Mouse (Mus musculus) embryonic facial prominence, embryonic 14.5 days (tissue): ENCODE data around the gene Camk1d. TPM values are rescaled to one million over a fixed set of nuclear protein-coding genes. Genes with fewer than 3 reads are reported as not detected.
"Not testable (repeated sequence)": the region's sequence is repeated elsewhere in the genome, so short reads cannot be mapped to it uniquely, and the experiment has no call there.

Experiments used
- ATAC-seq: fragments of 200-750 bp; cut with Nextera tagmentation; 2 replicates; pipeline ENCODE4 v1.8.0; 2017; ENCODE audit warnings: low read depth, moderate number of reproducible peaks, moderate TSS enrichment
- DNase-seq: peaks from one replicate; pipeline ENCODE4 v3.0.0-alpha.2; 2015; ENCODE audit warnings: low spot score
- H3K27ac ChIP-seq: fragments of 300-500 bp; sonication (generic); replicated peaks from 2 replicates; pipeline ENCODE4 v1.5.1; 2014; ENCODE audit warnings: low read depth, mild to moderate bottlenecking, low read length, moderate library complexity
- H3K27me3 ChIP-seq: fragments of 300-500 bp; sonication (generic); replicated peaks from 2 replicates; pipeline ENCODE4 v1.6.1; 2014; ENCODE audit warnings: low read length; ENCODE audit not compliant: control insufficient read depth, insufficient read depth
- H3K36me3 ChIP-seq: fragments of 300-500 bp; sonication (generic); 2 replicates; pipeline ENCODE4 v1.6.1; 2014; ENCODE audit warnings: low read length, mixed read lengths; ENCODE audit not compliant: control insufficient read depth, insufficient read depth
- H3K4me1 ChIP-seq: fragments of 300-500 bp; sonication (generic); 2 replicates; pipeline ENCODE4 v1.6.1; 2014; ENCODE audit warnings: antibody characterized with exemption, low read length; ENCODE audit not compliant: control insufficient read depth, insufficient read depth
- H3K4me2 ChIP-seq: fragments of 300-500 bp; sonication (generic); 2 replicates; pipeline ENCODE4 v1.6.1; 2014; ENCODE audit warnings: low read depth, mild to moderate bottlenecking, low read length, moderate library complexity, mixed read lengths
- H3K4me3 ChIP-seq: fragments of 300-500 bp; sonication (generic); 2 replicates; pipeline ENCODE4 v1.5.1; 2014; ENCODE audit warnings: low read depth, mild to moderate bottlenecking, low read length
- H3K9ac ChIP-seq: fragments of 300-500 bp; sonication (generic); 2 replicates; pipeline ENCODE4 v1.6.1; 2014; ENCODE audit warnings: low read depth, mild to moderate bottlenecking, low read length, moderate library complexity, mixed read lengths
- H3K9me3 ChIP-seq: fragments of 300-500 bp; sonication (generic); 2 replicates; pipeline ENCODE4 v1.6.1; 2016; ENCODE audit warnings: low read length; ENCODE audit not compliant: control insufficient read depth
- WGBS: fragments of 180-500 bp; shearing (Covaris S2); extraction: QIAGEN DNeasy Blood & Tissue Kit; methylation state at CpG from one replicate; pipeline ENCODE4 v1.1.7; 2014; 5-methylcytosine and 5-hydroxymethylcytosine counted together
- polyA plus RNA-seq: library from polyadenylated mRNA; unstranded; fragments of >200 nt; fragmentation: Nextera tagmentation; extraction: Ambion mirVana; gene quantifications from 2 replicates; pipeline ENCODE4 v1.2.1, GENCODE M21; 2014

Gene Camk1d
- polyA plus RNA-seq, 1 experiment from 2014 or later: 6.2 TPM

GRCm38 (mm10) chr2:5392921-5393320 is 321.4 kb downstream of the Camk1d start:
- Histone ChIP-seq H3K27me3 (no peaks in the 10 kb centered on the region), H3K4me3 (no peak overlapping the region), H3K9ac (no peak overlapping the region), H3K27ac (no peak overlapping the region), H3K4me1 (no peaks in the 10 kb centered on the region), H3K4me2 (no peak overlapping the region), H3K36me3 (no peaks in the 10 kb centered on the region), H3K9me3 (no peaks in the 10 kb centered on the region)
- ATAC-seq (no peak), DNase-seq (no peak)

DNA sequence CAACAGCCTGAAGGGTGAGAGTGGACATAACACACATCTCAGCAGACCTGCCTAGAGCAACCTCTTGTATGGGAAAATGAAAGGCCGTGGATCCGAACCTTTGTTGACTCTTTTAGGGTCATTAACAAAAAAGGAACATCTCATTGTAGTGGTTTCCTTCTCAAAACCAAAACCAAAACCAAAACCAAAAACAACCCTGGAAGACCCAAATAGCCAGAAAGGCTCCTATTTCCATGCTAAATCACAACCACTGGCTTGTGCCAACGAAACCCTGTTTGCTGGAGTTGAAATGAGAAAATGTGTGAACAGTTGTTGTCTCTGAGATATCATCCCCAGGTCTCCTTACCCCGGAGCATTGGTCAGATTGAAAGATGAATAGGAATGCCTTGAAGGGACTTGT is 321.8 kb downstream of the Camk1d start:
- no peak for DNase-seq
- 85% methylated on average over 4 of the region's 4 CpGs for WGBS
- Histone ChIP-seq H3K27me3 (no peaks in the 10 kb centered on the region), H3K4me3 (no peak overlapping the region), H3K27ac (no peak overlapping the region), H3K4me2 (no peak overlapping the region), H3K36me3 (no peaks in the 10 kb centered on the region), H3K4me1 (no peaks in the 10 kb centered on the region), H3K9ac (no peak overlapping the region), H3K9me3 (no peaks in the 10 kb centered on the region)
- ATAC-seq: no peak

GRCm38 (mm10) chr2:5388381-5388780 is 325.9 kb downstream of the Camk1d start:
- Histone ChIP-seq H3K4me1 (no peaks in the 10 kb centered on the region), H3K27me3 (no peaks in the 10 kb centered on the region), H3K27ac (no peak overlapping the region), H3K4me2 (no peak overlapping the region), H3K36me3 (no peaks in the 10 kb centered on the region), H3K9me3 (no peaks in the 10 kb centered on the region), H3K4me3 (no peak overlapping the region), H3K9ac (no peak overlapping the region)
- ATAC-seq (no peak), DNase-seq (peak; percentile 20)
- WGBS: 69% methylated on average over 7 of the region's 7 CpGs

DNA sequence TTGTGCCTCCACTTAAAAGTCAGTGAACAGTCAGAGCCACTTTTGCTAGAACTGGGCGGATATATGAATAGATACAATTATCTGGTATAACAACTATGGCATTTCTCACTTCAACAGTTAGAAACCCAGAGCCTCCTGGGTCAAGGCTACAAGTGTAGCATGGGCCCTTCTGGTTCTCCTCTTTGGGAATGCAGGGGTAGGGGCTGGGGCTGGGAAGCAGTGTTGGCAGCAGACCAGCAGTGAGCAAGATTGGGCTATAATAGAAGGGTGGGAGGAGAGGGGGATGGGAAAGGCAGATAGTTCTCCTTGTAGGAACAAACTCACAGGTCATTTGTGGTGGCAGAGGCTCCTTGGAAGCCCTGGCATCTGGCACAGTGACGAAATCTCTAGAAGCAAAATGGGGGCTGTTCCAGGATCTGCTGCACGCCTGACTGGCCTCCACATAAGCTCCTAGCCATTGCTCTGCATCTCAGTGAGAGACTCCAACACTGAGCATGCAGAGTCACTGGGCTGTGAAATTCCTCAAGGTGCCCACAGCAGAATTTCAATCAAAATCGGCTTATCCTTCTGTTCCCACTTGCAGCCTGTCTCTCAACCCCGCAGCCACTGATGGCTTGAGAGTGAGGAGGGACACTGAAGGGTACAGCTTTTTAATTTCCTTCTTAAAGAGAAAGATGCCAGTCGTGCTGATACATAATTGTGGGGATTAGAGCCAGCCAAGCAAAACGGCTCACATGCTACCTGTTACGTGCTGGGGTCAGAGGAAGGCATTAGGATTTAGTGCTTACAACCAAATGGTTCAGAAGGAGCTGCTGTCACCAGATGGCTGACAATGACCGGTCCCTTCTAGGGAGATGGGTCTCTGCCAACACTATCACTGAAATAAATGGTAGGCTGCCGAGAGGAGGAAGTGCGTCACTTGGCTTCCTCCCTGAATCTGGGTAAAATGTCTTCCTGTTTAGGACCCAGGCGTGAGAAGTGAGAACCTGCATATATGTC is 332.3 kb downstream of the Camk1d start:
- no peaks in the 10 kb centered on the region for H3K36me3 ChIP-seq
- H3K4me1 ChIP-seq: peaks cover 7% of the 10 kb centered on the region; the same call in 1 of the 2 replicates
- H3K9ac ChIP-seq: no peak overlapping the region
- DNase-seq: peak; percentile 41
- H3K27ac ChIP-seq: no peak overlapping the region
- WGBS: 53% methylated on average over 12 of the region's 12 CpGs
- no peak overlapping the region for H3K4me3 ChIP-seq
- H3K9me3 ChIP-seq: no peaks in the 10 kb centered on the region
- H3K4me2 ChIP-seq: no peak overlapping the region
- no peaks in the 10 kb centered on the region for H3K27me3 ChIP-seq
- ATAC-seq: no peak

DNA sequence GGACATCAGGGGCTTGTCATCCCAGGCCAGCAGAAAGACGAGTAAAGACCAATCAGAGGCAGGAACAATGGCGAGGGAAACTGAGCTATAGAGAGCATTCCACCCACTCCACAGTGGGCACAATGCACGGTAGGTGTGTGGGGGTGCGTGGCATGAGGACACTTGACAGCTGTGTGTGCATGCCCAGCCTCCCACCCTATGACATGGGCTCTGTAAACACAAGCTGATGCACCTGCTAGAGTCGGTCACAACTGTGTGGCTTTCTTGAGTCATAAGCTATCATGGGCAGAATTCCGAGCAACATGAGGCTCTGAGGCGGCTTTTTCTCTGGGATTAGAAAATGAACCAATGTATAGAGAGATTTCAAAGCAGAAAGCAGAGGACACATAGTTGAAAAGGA is 333.3 kb downstream of the Camk1d start:
- Histone ChIP-seq H3K36me3 (no peaks in the 10 kb centered on the region), H3K9me3 (no peaks in the 10 kb centered on the region), H3K9ac (no peak overlapping the region), H3K4me1 (peaks cover 7% of the 10 kb centered on the region; the same call in 1 of the 2 replicates), H3K27ac (no peak overlapping the region), H3K27me3 (no peaks in the 10 kb centered on the region), H3K4me2 (no peak overlapping the region), H3K4me3 (no peak overlapping the region)
- WGBS: 84% methylated on average over 7 of the region's 7 CpGs
- DNase-seq (no peak), ATAC-seq (no peak)

DNA sequence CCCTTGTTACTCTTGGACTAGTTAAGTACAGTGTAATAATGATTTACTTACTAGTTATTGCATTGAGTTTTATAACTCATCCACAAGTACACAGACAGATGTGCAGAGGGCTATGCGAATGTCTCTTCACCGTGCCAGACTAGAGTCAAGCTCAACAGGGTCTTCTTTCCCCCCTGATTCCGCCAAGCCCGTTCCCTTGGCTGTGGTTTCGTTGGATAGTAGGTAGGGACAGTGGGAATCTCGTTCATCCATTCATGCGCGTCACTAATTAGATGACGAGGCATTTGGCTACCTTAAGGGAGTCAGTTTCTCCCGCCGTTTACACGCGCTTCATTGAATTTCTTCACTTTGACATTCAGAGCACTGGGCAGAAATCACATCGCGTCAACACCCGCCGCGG is 335.4 kb downstream of the Camk1d start:
- H3K36me3 ChIP-seq, H3K4me1 ChIP-seq, H3K27me3 ChIP-seq, DNase-seq, H3K4me2 ChIP-seq, H3K4me3 ChIP-seq, ATAC-seq, H3K27ac ChIP-seq, H3K9me3 ChIP-seq, H3K9ac ChIP-seq: not testable (repeated sequence)
- 63% methylated on average over 18 of the region's 18 CpGs for WGBS

- no peak for DNase-seq
- no peak overlapping the region for H3K9ac ChIP-seq
- H3K27me3 ChIP-seq: no peaks in the 10 kb centered on the region
- no peak overlapping the region for H3K4me3 ChIP-seq
- H3K4me2 ChIP-seq: no peak overlapping the region
- no peaks in the 10 kb centered on the region for H3K36me3 ChIP-seq
- H3K9me3 ChIP-seq: no peaks in the 10 kb centered on the region
- peaks cover 7% of the 10 kb centered on the region; the same call in 1 of the 2 replicates for H3K4me1 ChIP-seq
- no peak overlapping the region for H3K27ac ChIP-seq
- ATAC-seq: no peak
- WGBS: 75% methylated on average over 6 of the region's 6 CpGs
These were observed 336.1 kb downstream of the Camk1d start for GRCm38 (mm10) chr2:5378066-5378672.

DNA sequence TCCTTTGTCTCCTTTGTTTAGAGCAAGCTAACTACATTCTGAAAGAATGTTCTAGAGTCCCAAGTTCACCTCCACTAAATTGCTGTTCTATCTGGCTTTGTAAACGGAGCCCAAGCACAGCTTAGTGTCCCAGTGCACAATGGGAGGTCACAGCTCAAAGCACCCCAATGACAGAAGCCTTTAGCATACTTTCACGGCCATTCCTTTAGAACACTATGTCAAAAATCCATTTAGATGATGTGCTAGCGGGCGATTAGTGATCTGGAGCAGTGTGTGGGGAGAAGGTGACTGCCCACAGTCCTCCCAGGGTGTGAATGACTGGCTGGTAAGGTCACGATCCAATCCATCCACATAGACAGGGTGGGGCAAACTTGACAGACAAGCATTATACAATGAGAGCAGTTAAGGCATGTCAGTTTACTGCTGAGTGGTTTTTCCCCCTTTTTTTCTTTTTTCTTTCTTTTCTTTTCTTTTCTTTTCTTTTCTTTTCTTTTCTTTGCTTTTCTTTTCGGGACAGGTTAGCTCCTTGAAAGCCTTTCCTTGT is 341.4 kb downstream of the Camk1d start:
- Histone ChIP-seq H3K9ac (no peak overlapping the region), H3K4me2 (no peak overlapping the region), H3K4me3 (no peak overlapping the region), H3K36me3 (no peaks in the 10 kb centered on the region), H3K4me1 (0 out of 2 replicates have a peak, but pooled peaks cover 3% of the 10 kb centered on the region), H3K9me3 (no peaks in the 10 kb centered on the region), H3K27me3 (no peaks in the 10 kb centered on the region), H3K27ac (no peak overlapping the region)
- WGBS: 66% methylated on average over 6 of the region's 6 CpGs
- ATAC-seq (no peak), DNase-seq (no peak)
